Mouse (Mus musculus): ENCODE results near the gene Phactr1.
A peak's percentile ranks its signal among the peaks of the same experiment; 100 is the strongest.

Phactr1 gene

GRCm38 (mm10) chr13:43176676-43177075, 496.3 kb downstream of the Phactr1 start:
- no peak for DNase-seq (ENCODE audit: low spot score in 2 of 2)

- no peak for DNase-seq (ENCODE audit: low spot score in 2 of 2)
These were observed 496.9 kb downstream of the Phactr1 start for GRCm38 (mm10) chr13:43177317-43177716.

DNA sequence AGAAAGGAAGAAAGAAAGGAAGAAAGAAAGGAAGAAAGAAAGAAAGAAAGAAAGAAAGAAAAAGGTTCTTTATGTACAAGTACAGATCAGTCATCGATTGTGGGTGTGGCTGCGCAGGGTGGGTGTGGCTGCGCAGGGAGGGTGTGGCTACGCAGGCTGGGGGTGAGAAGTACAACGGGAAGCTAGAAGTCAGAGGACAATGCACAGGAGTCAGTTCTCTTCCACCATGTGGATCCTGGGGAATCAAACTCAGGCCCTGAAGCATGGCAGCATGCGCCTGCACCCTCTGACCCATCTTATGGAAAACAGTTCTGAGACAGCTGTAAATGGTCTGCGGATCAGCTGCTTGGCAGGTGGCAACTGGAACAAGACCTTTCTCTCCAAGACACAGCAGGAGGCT, 500.7 kb downstream of the Phactr1 start:
- DNase-seq (ENCODE audit: low spot score in 2 of 2), result no peak

DNA sequence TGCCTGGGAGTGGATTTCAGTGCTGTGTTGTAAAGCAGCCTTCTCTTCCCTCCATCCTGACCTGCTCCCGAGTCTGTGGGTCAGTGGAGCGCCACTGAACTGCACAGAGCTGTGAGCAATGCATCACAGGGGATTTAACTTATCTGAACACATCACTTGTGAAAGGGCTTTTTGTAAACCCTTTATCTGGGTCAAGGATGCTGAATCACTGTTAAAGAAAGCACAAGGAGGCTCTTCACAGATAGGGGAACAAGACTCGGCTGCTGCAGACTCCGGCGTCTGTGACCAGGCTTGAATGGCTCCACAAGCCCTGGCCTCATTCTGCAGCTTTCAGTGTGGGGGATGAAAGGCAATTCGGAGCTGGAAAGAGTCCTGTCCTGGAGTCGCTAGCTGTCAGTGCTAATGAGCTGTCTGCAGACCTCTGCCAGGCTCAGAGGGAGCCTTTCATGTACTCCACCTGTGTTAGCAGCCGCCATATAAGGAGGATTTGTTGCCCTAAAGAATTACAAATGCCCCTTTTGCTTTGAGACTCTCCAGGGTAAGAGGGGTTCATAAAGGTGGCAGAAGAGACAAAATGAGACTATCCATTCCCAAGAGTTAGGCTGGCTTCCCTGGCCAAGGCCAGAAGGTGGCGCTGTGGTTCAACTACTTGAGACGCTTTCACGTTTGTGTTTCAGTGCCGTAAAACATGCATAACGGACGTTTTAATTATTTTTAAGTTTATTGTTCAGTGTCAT, 502.2 kb downstream of the Phactr1 start:
- DNase-seq (ENCODE audit: low spot score in 2 of 2), result peak; percentile 89 to 92

- DNase-seq (ENCODE audit: low spot score in 2 of 2), result no peak
These were observed 503.0 kb downstream of the Phactr1 start for GRCm38 (mm10) chr13:43183248-43184055.

GRCm38 (mm10) chr13:43187736-43188135, 507.3 kb downstream of the Phactr1 start:
- DNase-seq (ENCODE audit: low spot score in 2 of 2), result no peak
